ENCODE assay signal across 8 mouse cellular contexts in the genomic region with DNA sequence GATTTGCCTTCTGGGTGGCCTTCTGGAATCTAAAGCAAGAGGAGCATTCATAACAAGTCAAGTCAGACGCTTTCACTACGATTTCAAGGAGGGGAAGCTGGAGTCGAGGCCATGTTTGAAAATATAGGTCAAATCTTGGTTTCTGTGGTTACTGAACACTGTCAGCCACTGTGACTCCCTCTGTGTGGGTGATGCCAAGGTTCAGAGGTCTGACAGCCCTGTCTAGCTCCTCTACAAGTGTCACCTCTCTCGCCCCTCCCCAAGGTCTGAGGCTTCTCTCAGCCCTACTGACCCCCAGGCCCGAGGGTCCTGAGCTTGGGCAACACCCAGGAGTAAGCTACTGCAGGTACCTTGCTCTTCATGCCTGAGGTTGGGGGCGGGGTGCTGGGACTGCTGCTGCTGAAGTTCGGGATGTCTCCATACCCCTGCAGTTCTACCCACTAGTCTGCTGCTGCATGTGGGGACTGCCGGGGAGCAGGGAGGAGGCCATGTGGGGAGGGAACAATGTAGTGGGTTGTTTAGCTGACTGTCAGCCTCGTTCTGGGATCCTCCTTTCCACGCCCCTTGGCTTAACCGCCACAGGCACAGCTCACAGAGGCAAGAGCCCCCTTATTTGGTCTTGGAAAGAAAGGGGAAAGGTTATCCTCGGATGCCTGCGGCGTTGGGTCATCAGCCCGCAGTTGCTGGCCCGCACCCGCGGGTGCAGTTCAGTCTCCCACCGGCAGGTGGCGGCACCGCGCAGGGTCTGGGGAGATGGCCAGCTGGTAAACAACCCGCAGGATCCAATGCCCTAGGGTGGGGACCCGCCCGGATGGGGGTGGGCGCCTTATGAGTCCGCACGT. TPM values are rescaled to one million over a fixed set of nuclear protein-coding genes. Genes with fewer than 3 reads are reported as not detected.
DNase-seq lines count a peak whose midpoint lies in the region; ATAC-seq and TF ChIP-seq lines count a peak whose summit lies in the region.

No protein-coding gene starts in this region.

- ATAC-seq in embryonic facial prominence, embryonic 14.5 days (ENCODE audit: low read depth): peak; percentile 85
- ATAC-seq in limb, embryonic 13.5 days (ENCODE audit: low FRiP score, low read depth): peak; percentile 78; the same call in 1 of the 2 replicates
- peak; percentile 87 for ATAC-seq in midbrain, embryonic 15.5 days (replicated peaks)

- no peak for TF ChIP-seq POLR2A in bone marrow macrophage, adult 2 months (IDR thresholded peaks at IDR 0.05; ENCODE audit: borderline replicate concordance, low read depth, low read length)
- TF ChIP-seq POLR2A in spleen, adult 2 months (IDR thresholded peaks at IDR 0.05; ENCODE audit: low read depth, low read length): no peak

- TF ChIP-seq CTCF in bone marrow macrophage, adult 2 months (IDR thresholded peaks at IDR 0.05; ENCODE audit: low read depth, low read length): peak; percentile 59
- peak; percentile 88 for TF ChIP-seq CTCF in spleen, adult 2 months (IDR thresholded peaks at IDR 0.05; ENCODE audit: extremely low read depth, insufficient read depth, insufficient read length, insufficient replicate concordance)

- no peaks in the 10 kb centered on the region for H3K4me1 ChIP-seq in bone marrow macrophage, adult 2 months (ENCODE audit: control insufficient read depth, insufficient read depth, low read length)
- H3K4me1 ChIP-seq in embryonic facial prominence, embryonic 14.5 days (ENCODE audit: control insufficient read depth, insufficient read depth, low read length): 0 out of 2 replicates have a peak, but pooled peaks cover 7% of the 10 kb centered on the region
- H3K4me1 ChIP-seq in limb, embryonic 13.5 days: peaks cover 10% of the 10 kb centered on the region; the same call in 1 of the 2 replicates
- peaks cover 8% of the 10 kb centered on the region for H3K4me1 ChIP-seq in midbrain, embryonic 15.5 days
- H3K4me1 ChIP-seq in spleen, adult 2 months (ENCODE audit: control insufficient read depth, insufficient read depth, insufficient read length): no peaks in the 10 kb centered on the region

- peak overlapping the region; percentile 45 for H3K9ac ChIP-seq in embryonic facial prominence, embryonic 14.5 days (ENCODE audit: low read depth, low read length)
- H3K9ac ChIP-seq in limb, embryonic 13.5 days: peak overlapping the region; percentile 56
- peak overlapping the region; percentile 37; the same call in 1 of the 2 replicates for H3K9ac ChIP-seq in midbrain, embryonic 15.5 days

- H3K9me3 ChIP-seq in embryonic facial prominence, embryonic 14.5 days (ENCODE audit: control insufficient read depth, low read length): no peaks in the 10 kb centered on the region
- H3K9me3 ChIP-seq in limb, embryonic 13.5 days: no peaks in the 10 kb centered on the region
- H3K9me3 ChIP-seq in midbrain, embryonic 15.5 days: no peaks in the 10 kb centered on the region

- 11% methylated on average over 28 of the region's 28 CpGs for WGBS in embryonic facial prominence, embryonic 14.5 days
- 15% methylated on average over 28 of the region's 28 CpGs for WGBS in limb, embryonic 13.5 days
- WGBS in midbrain, embryonic 15.5 days: 19% methylated on average over 28 of the region's 28 CpGs
- 8% methylated on average over 28 of the region's 28 CpGs for whole genome bisulfite sequencing in spleen, adult 2 months

- no peaks in the 10 kb centered on the region for H3K36me3 ChIP-seq in embryonic facial prominence, embryonic 14.5 days (ENCODE audit: control insufficient read depth, insufficient read depth, low read length)
- no peaks in the 10 kb centered on the region for H3K36me3 ChIP-seq in limb, embryonic 13.5 days
- H3K36me3 ChIP-seq in midbrain, embryonic 15.5 days (replicated peaks): no peaks in the 10 kb centered on the region
- H3K36me3 ChIP-seq in spleen, adult 2 months (ENCODE audit: control insufficient read depth, insufficient read depth, low read length): no peaks in the 10 kb centered on the region

- peak; percentile 83 for DNase-seq in 3134 (ENCODE audit: extremely low read depth, insufficient read length, low spot score)
- DNase-seq in embryonic facial prominence, embryonic 14.5 days (ENCODE audit: low spot score): peak; percentile 79
- DNase-seq in heart, adult 9 months (ENCODE audit: low spot score in 2 of 2): peak; percentile 75 to 80
- DNase-seq in kidney, adult 8-10 months: peak; percentile 45 to 73
- peak in 1 of 2 experiments; percentile 58 for DNase-seq in spleen, adult 2 months (ENCODE audit: low read depth in 1 of 2, low spot score in 2 of 2)

- H3K27ac ChIP-seq in bone marrow macrophage, adult 2 months (ENCODE audit: insufficient read depth, low read depth, low read length): no peak overlapping the region
- 0 out of 2 replicates have a peak overlapping the region, but pooled peaks have one; percentile 13 for H3K27ac ChIP-seq in embryonic facial prominence, embryonic 14.5 days (replicated peaks; ENCODE audit: low read depth, low read length)
- H3K27ac ChIP-seq in limb, embryonic 13.5 days: no peak overlapping the region
- H3K27ac ChIP-seq in midbrain, embryonic 15.5 days: no peak overlapping the region
- no peak overlapping the region for H3K27ac ChIP-seq in spleen, adult 2 months (ENCODE audit: insufficient read depth, low read length)

- no peaks in the 10 kb centered on the region for H3K27me3 ChIP-seq in embryonic facial prominence, embryonic 14.5 days (replicated peaks; ENCODE audit: control insufficient read depth, insufficient read depth, low read length)
- H3K27me3 ChIP-seq in limb, embryonic 13.5 days: 0 out of 2 replicates have a peak, but pooled peaks cover 2% of the 10 kb centered on the region
- 0 out of 2 replicates have a peak, but pooled peaks cover 7% of the 10 kb centered on the region for H3K27me3 ChIP-seq in midbrain, embryonic 15.5 days (replicated peaks)
- H3K27me3 ChIP-seq in spleen, adult 2 months (ENCODE audit: control insufficient read depth, insufficient read depth, low read length): no peaks in the 10 kb centered on the region

- H3K4me2 ChIP-seq in embryonic facial prominence, embryonic 14.5 days (ENCODE audit: low read depth, low read length): peak overlapping the region; percentile 71
- peak overlapping the region; percentile 71 for H3K4me2 ChIP-seq in limb, embryonic 13.5 days (replicated peaks)
- peak overlapping the region; percentile 74 for H3K4me2 ChIP-seq in midbrain, embryonic 15.5 days

- no peak overlapping the region for H3K4me3 ChIP-seq in bone marrow macrophage, adult 2 months (ENCODE audit: insufficient read depth, low read length)
- peak overlapping the region; percentile 40 for H3K4me3 ChIP-seq in embryonic facial prominence, embryonic 14.5 days (ENCODE audit: low read depth, low read length)
- H3K4me3 ChIP-seq in limb, embryonic 13.5 days: peak overlapping the region; percentile 47
- H3K4me3 ChIP-seq in midbrain, embryonic 15.5 days: peak overlapping the region; percentile 40
- H3K4me3 ChIP-seq in spleen, adult 2 months (ENCODE audit: extremely low read depth, insufficient read depth, insufficient read length): no peak overlapping the region

RNA-seq across cellular contexts. Expression of a gene that starts 43.7 kb away (rescaled TPM):
- 0.24 TPM in 1 of 2 replicates, not detected in the other for polyA plus RNA-seq in bone marrow macrophage, adult 2 months (2012; ENCODE audit: insufficient read depth, insufficient read length, missing spikeins)
- 2.2 and 2.4 TPM in 2 replicates for polyA plus RNA-seq in embryonic facial prominence, embryonic 14.5 days (2014; fragmentation: Nextera tagmentation; extraction: Ambion mirVana)
- 0.93 and 0.98 TPM in 2 replicates for polyA plus RNA-seq in limb, embryonic 13.5 days (2015; fragmentation: Nextera tagmentation; extraction: Ambion mirVana)
- 4.6 and 5.0 TPM in 2 replicates for polyA plus RNA-seq in midbrain, embryonic 15.5 days (2015; fragmentation: Nextera tagmentation; extraction: Ambion mirVana)
- polyA plus RNA-seq in spleen, adult 2 months (2012; rRNA removed): 1.3 and 1.6 TPM in 2 replicates

Comparison
In these comparisons a context has a peak if more than half of its experiments do, and no peak if none do; other contexts are left out.
1. H3K4me3 ChIP-seq: peak in embryonic facial prominence, embryonic 14.5 days (single experiment), limb, embryonic 13.5 days (single experiment) and midbrain, embryonic 15.5 days (single experiment); none in bone marrow macrophage, adult 2 months (single experiment) and spleen, adult 2 months (single experiment).
2. Peak in every context shown above with its lines, with median percentiles within 50 percentile points of each other: ATAC-seq, H3K4me2 ChIP-seq and H3K9ac ChIP-seq.